Mouse (Mus musculus) liver, embryonic 14.5 days (tissue): ENCODE data around the gene Rpl18a.

Experiments used
- CTCF ChIP-seq: IDR thresholded peaks from 2 replicates; pipeline ENCODE4 v1.5.1; 2016; ENCODE audit warnings: antibody characterized with exemption, low read depth, control low read depth
- EP300 ChIP-seq: IDR thresholded peaks from 2 replicates; pipeline ENCODE4 v1.6.1; 2016; ENCODE audit warnings: antibody characterized with exemption, low read depth

- TF ChIP-seq CTCF (no peak), EP300 (no peak)
Measured at GRCm38 (mm10) chr8:70920049-70920922, 23.1 kb upstream of the Rpl18a start.
